ENCODE assay signal across 8 mouse cellular contexts in the genomic region with DNA sequence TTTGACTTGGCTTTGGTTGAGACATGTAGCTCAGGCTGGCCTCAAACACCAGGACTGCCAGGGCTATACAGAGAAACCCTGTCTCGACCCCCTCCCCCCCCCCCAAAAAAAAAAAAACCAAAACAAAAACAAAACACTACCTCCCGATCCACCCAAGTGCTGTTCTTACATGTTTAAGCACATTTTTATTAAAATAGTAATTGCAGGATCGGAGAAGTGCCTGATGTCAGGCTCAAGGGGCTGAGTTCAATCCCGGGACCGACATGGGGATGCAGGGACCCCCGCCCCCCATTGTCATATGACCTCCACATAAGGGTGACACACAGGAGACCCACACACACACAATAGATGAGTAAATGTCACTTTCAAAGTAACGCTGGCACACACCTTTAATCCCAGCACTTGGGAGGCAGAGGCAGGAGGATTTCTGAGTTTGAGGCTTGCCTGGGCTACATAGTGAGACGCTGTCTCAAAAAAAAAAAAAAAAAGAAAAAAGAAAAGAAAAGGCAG. TPM values are rescaled to one million over a fixed set of nuclear protein-coding genes. Genes with fewer than 3 reads are reported as not detected.
DNase-seq lines count a peak whose midpoint lies in the region; ATAC-seq and TF ChIP-seq lines count a peak whose summit lies in the region.

No protein-coding gene starts in this region.

- H3K4me2 ChIP-seq in heart, postnatal 0 days (ENCODE audit: low read depth, low read length), result peak overlapping the region; percentile 70; the same call in 1 of the 2 replicates

- H3K27ac ChIP-seq in heart, adult 2 months, result peak overlapping the region; percentile 99
- H3K27ac ChIP-seq in ES-E14 (ENCODE audit: insufficient read depth, low read depth, low read length, poor library complexity, severe bottlenecking) (no peak overlapping the region; the same call in 1 of the 2 replicates), macrophage (peak overlapping the region; percentile 77; the same call in 1 of the 2 replicates)
- peak overlapping the region; percentile 87 for H3K27ac ChIP-seq in heart, postnatal 0 days (ENCODE audit: low read depth)

- no peak for TF ChIP-seq EP300 in heart, adult 2 months (IDR thresholded peaks at IDR 0.05; ENCODE audit: insufficient read depth, low read depth, low read length)
- no peak for TF ChIP-seq EP300 in heart, postnatal 0 days (IDR thresholded peaks at IDR 0.05; ENCODE audit: low read depth)

- H3K9ac ChIP-seq in heart, adult 2 months (ENCODE audit: low read depth, low read length), result no peak overlapping the region
- H3K9ac ChIP-seq in ES-E14 (ENCODE audit: insufficient read depth, low read depth, low read length, poor library complexity, severe bottlenecking), result peak overlapping the region; percentile 18; the same call in 1 of the 2 replicates
- no peak overlapping the region for H3K9ac ChIP-seq in heart, postnatal 0 days (replicated peaks; ENCODE audit: low read depth, low read length)

- H3K4me3 ChIP-seq in heart, adult 2 months, result peak overlapping the region; percentile 90
- H3K4me3 ChIP-seq in ES-E14 (ENCODE audit: insufficient read depth in 1 of 2, low read depth in 1 of 2, low read length in 2 of 2, poor library complexity in 1 of 2, severe bottlenecking in 1 of 2), result peak overlapping the region; percentile 84 to 97; a peak in 3 of 4 replicates
- peak overlapping the region; percentile 59; the same call in 1 of the 2 replicates for H3K4me3 ChIP-seq in heart, postnatal 0 days (ENCODE audit: low read depth, low read length)
- peak overlapping the region; percentile 45 for H3K4me3 ChIP-seq in macrophage (ENCODE audit: inconsistent target)

- WGBS in heart, adult 2 months, result 70% methylated on average over 8 of the region's 8 CpGs
- WGBS in heart, postnatal 0 days, result 70% methylated on average over 8 of the region's 8 CpGs
- 77% methylated on average over 8 of the region's 8 CpGs for WGBS in macrophage (ENCODE audit: missing documents)

- H3K9me3 ChIP-seq in ES-E14 (ENCODE audit: control insufficient read depth, insufficient read depth, low read depth, low read length), result no peaks in the 10 kb centered on the region
- no peaks in the 10 kb centered on the region for H3K9me3 ChIP-seq in heart, postnatal 0 days (replicated peaks; ENCODE audit: control insufficient read depth, low read length)

- H3K27me3 ChIP-seq in heart, adult 2 months (ENCODE audit: control insufficient read depth, insufficient read depth, low read length), result no peaks in the 10 kb centered on the region
- H3K27me3 ChIP-seq in heart, postnatal 0 days (ENCODE audit: control insufficient read depth, insufficient read depth, low read length), result no peaks in the 10 kb centered on the region

- no peaks in the 10 kb centered on the region for H3K79me2 ChIP-seq in heart, adult 2 months (replicated peaks; ENCODE audit: control insufficient read depth, insufficient read depth, low read length)
- H3K79me2 ChIP-seq in macrophage (ENCODE audit: inconsistent target), result peaks cover 5% of the 10 kb centered on the region; the same call in 1 of the 2 replicates

- H3K36me3 ChIP-seq in heart, adult 2 months (ENCODE audit: control insufficient read depth, insufficient read depth, low read length), result no peaks in the 10 kb centered on the region
- H3K36me3 ChIP-seq in ES-E14 (ENCODE audit: control insufficient read depth, insufficient read depth, low read length, poor library complexity, severe bottlenecking) (peaks cover 20% of the 10 kb centered on the region), macrophage (ENCODE audit: inconsistent target) (peaks cover 5% of the 10 kb centered on the region; the same call in 1 of the 2 replicates)
- peaks cover 23% of the 10 kb centered on the region for H3K36me3 ChIP-seq in heart, postnatal 0 days (replicated peaks; ENCODE audit: control insufficient read depth, insufficient read depth, low read length)

- H3K4me1 ChIP-seq in heart, adult 2 months (ENCODE audit: control insufficient read depth, insufficient read depth, low read length), result peaks cover 14% of the 10 kb centered on the region
- peaks cover 0 to 23% of the 10 kb centered on the region in 2 experiments; a peak in 1 of 4 replicates for H3K4me1 ChIP-seq in ES-E14 (ENCODE audit: control insufficient read depth in 2 of 2, insufficient read depth in 2 of 2, low read length in 2 of 2, poor library complexity in 1 of 2)
- peaks cover 27% of the 10 kb centered on the region for H3K4me1 ChIP-seq in heart, postnatal 0 days (ENCODE audit: control insufficient read depth, insufficient read depth)

- intact Hi-C loops in heart, adult 2 months (cut with DNase I), result loop anchor here (2.0 to 5.0 kb wide), 3 partner anchors 47 to 136 kb away; a partner anchor contains a TSS

- no peak for TF ChIP-seq CTCF in heart, adult 2 months (IDR thresholded peaks at IDR 0.05)
- no peak for TF ChIP-seq CTCF in heart, postnatal 0 days (IDR thresholded peaks at IDR 0.05; ENCODE audit: low read depth)

- no peak for ATAC-seq in heart, postnatal 0 days (ENCODE audit: insufficient read depth, low read depth)

- no peak for DNase-seq in heart, adult 2 months
- no peak for DNase-seq in heart, adult 8-10 months (ENCODE audit: low spot score)
- DNase-seq in ES-E14 (ENCODE audit: low read depth, low spot score), result no peak
- no peak for DNase-seq in heart, postnatal 0 days (ENCODE audit: low spot score)
- no peak for DNase-seq in urinary bladder, adult 2 months (ENCODE audit: low spot score)
- DNase-seq in thymus, postnatal 10 days (ENCODE audit: low spot score in 2 of 2), result no peak
- no peak for DNase-seq in spleen, postnatal 36 days (ENCODE audit: low spot score in 2 of 2)

- in situ Hi-C loops in ES-E14 (cut with MboI; ENCODE audit: low sequenced_read_pairs in 2 of 2, unreplicated experiment in 2 of 2), result no loop called here

- TF ChIP-seq POLR2A in heart, adult 2 months (IDR thresholded peaks at IDR 0.05; ENCODE audit: insufficient read depth, low read depth, low read length), result no peak

RNA-seq across cellular contexts. Expression of a gene that starts 0.8 kb away (rescaled TPM):
- 10 to 100 TPM; 17.7 to 19.4 TPM for total RNA-seq in heart, adult 2 months (2021)
- 36.2 and 38.7 TPM in 2 replicates for polyA plus RNA-seq in heart, adult 2 months (2012; rRNA removed)
- total RNA-seq in heart, adult 8-10 months (2022), result 10 to 100 TPM; 15.6 to 18.5 (median 16.6) TPM
- total RNA-seq in ES-E14 (2012; rRNA removed), result 70.2 and 108 TPM in 2 replicates
- 25.8 and 28.9 TPM in 2 replicates for total RNA-seq in heart, postnatal 0 days (2014; rRNA removed; ENCODE audit: low replicate concordance)
- polyA plus RNA-seq in heart, postnatal 0 days (2015; fragmentation: Nextera tagmentation; extraction: Ambion mirVana), result 21.1 and 23.0 TPM in 2 replicates
- 10 to 100 TPM; 22.4 to 73.4 (median 51.4) TPM for total RNA-seq in macrophage (2018; cell fraction: chromatin; rRNA removed)
- total RNA-seq in macrophage (2018; cell fraction: cytosol; rRNA removed), result 10 to 100 TPM in 14 of 26 experiments, 1 to 10 TPM in 12; 7.4 to 12.6 (median 10.2) TPM
- total RNA-seq in macrophage (2018; cell fraction: nucleus; rRNA removed), result 10 to 100 TPM; 14.5 to 52.3 (median 26.2) TPM
- polyA plus RNA-seq in macrophage (2018), result 9.0 to 14.0 TPM (median 11.4 TPM) in 3 replicates
- polyA plus RNA-seq in urinary bladder, adult 2 months (2012; rRNA removed), result 50.0 and 61.3 TPM in 2 replicates

RNA-seq across cellular contexts. Expression of a gene that starts 6.3 kb away (rescaled TPM):
- total RNA-seq in heart, adult 2 months (2021), result under 1 TPM; 0.11 to 0.29 TPM
- 1.2 and 2.0 TPM in 2 replicates for polyA plus RNA-seq in heart, adult 2 months (2012; rRNA removed)
- under 1 TPM; 0.31 to 0.60 (median 0.43) TPM for total RNA-seq in heart, adult 8-10 months (2022)
- total RNA-seq in ES-E14 (2012; rRNA removed), result 1.2 and 1.5 TPM in 2 replicates
- 0.62 TPM in 1 of 2 replicates, not detected in the other for total RNA-seq in heart, postnatal 0 days (2014; rRNA removed; ENCODE audit: low replicate concordance)
- polyA plus RNA-seq in heart, postnatal 0 days (2015; fragmentation: Nextera tagmentation; extraction: Ambion mirVana), result 0.49 and 0.67 TPM in 2 replicates
- 1 to 10 TPM in 8 of 26 experiments, under 1 TPM in 15, not detected in 3; 0.46 to 1.9 (median 0.91) TPM for total RNA-seq in macrophage (2018; cell fraction: chromatin; rRNA removed)
- under 1 TPM in 7 of 26 experiments, not detected in 19; 0.07 to 0.26 (median 0.09) TPM for total RNA-seq in macrophage (2018; cell fraction: cytosol; rRNA removed)
- total RNA-seq in macrophage (2018; cell fraction: nucleus; rRNA removed), result 1 to 10 TPM in 6 of 26 experiments, under 1 TPM in 12, not detected in 8; 0.50 to 1.4 (median 0.75) TPM
- polyA plus RNA-seq in macrophage (2018), result not detected in 3 replicates
- polyA plus RNA-seq in urinary bladder, adult 2 months (2012; rRNA removed), result 1.1 and 1.5 TPM in 2 replicates

RNA-seq across cellular contexts. Expression of a gene that starts 6.5 kb away (rescaled TPM):
- total RNA-seq in heart, adult 2 months (2021), result 10 to 100 TPM; 24.4 to 26.8 TPM
- 26.2 and 49.3 TPM in 2 replicates for polyA plus RNA-seq in heart, adult 2 months (2012; rRNA removed)
- 10 to 100 TPM; 22.4 to 26.7 (median 24.6) TPM for total RNA-seq in heart, adult 8-10 months (2022)
- total RNA-seq in ES-E14 (2012; rRNA removed), result 8.4 and 17.7 TPM in 2 replicates
- 83.1 and 104 TPM in 2 replicates for total RNA-seq in heart, postnatal 0 days (2014; rRNA removed; ENCODE audit: low replicate concordance)
- polyA plus RNA-seq in heart, postnatal 0 days (2015; fragmentation: Nextera tagmentation; extraction: Ambion mirVana), result 33.9 and 35.5 TPM in 2 replicates
- under 1 TPM in 1 of 26 experiments, not detected in 25; 0.73 TPM for total RNA-seq in macrophage (2018; cell fraction: chromatin; rRNA removed)
- under 1 TPM in 1 of 26 experiments, not detected in 25; 0.14 TPM for total RNA-seq in macrophage (2018; cell fraction: cytosol; rRNA removed)
- total RNA-seq in macrophage (2018; cell fraction: nucleus; rRNA removed), result not detected
- polyA plus RNA-seq in macrophage (2018), result not detected in 3 replicates
- 22.8 and 28.7 TPM in 2 replicates for polyA plus RNA-seq in urinary bladder, adult 2 months (2012; rRNA removed)

RNA-seq across cellular contexts. Expression of a gene that starts 46.0 kb away (rescaled TPM):
- 1 to 10 TPM; 3.0 to 4.7 TPM for total RNA-seq in heart, adult 2 months (2021)
- polyA plus RNA-seq in heart, adult 2 months (2012; rRNA removed), result 8.3 and 9.9 TPM in 2 replicates
- total RNA-seq in heart, adult 8-10 months (2022), result 1 to 10 TPM; 3.2 to 7.1 (median 6.0) TPM
- 7.7 and 8.4 TPM in 2 replicates for total RNA-seq in ES-E14 (2012; rRNA removed)
- 15.1 and 16.3 TPM in 2 replicates for total RNA-seq in heart, postnatal 0 days (2014; rRNA removed; ENCODE audit: low replicate concordance)
- 10.7 and 11.0 TPM in 2 replicates for polyA plus RNA-seq in heart, postnatal 0 days (2015; fragmentation: Nextera tagmentation; extraction: Ambion mirVana)
- total RNA-seq in macrophage (2018; cell fraction: chromatin; rRNA removed), result 1 to 10 TPM in 8 of 26 experiments, under 1 TPM in 11, not detected in 7; 0.36 to 4.1 (median 0.67) TPM
- total RNA-seq in macrophage (2018; cell fraction: cytosol; rRNA removed), result 1 to 10 TPM; 1.6 to 8.6 (median 3.3) TPM
- total RNA-seq in macrophage (2018; cell fraction: nucleus; rRNA removed), result 1 to 10 TPM in 17 of 26 experiments, under 1 TPM in 8, not detected in 1; 0.51 to 5.9 (median 1.5) TPM
- 4.5 to 9.8 TPM (median 5.3 TPM) in 3 replicates for polyA plus RNA-seq in macrophage (2018)
- polyA plus RNA-seq in urinary bladder, adult 2 months (2012; rRNA removed), result 18.2 and 26.4 TPM in 2 replicates

RNA-seq across cellular contexts. Expression of a gene that starts 46.2 kb away (rescaled TPM):
- total RNA-seq in heart, adult 2 months (2021), result 100 to 1,000 TPM; 748 to 906 TPM
- 1,680 and 1,786 TPM in 2 replicates for polyA plus RNA-seq in heart, adult 2 months (2012; rRNA removed)
- 100 to 1,000 TPM; 804 to 980 (median 857) TPM for total RNA-seq in heart, adult 8-10 months (2022)
- 484 and 561 TPM in 2 replicates for total RNA-seq in ES-E14 (2012; rRNA removed)
- total RNA-seq in heart, postnatal 0 days (2014; rRNA removed; ENCODE audit: low replicate concordance), result 892 and 948 TPM in 2 replicates
- 1,914 and 1,978 TPM in 2 replicates for polyA plus RNA-seq in heart, postnatal 0 days (2015; fragmentation: Nextera tagmentation; extraction: Ambion mirVana)
- 10 to 100 TPM in 4 of 26 experiments, 1 to 10 TPM in 21, not detected in 1; 3.3 to 24.5 (median 6.9) TPM for total RNA-seq in macrophage (2018; cell fraction: chromatin; rRNA removed)
- total RNA-seq in macrophage (2018; cell fraction: cytosol; rRNA removed), result 100 to 1,000 TPM in 12 of 26 experiments, 10 to 100 TPM in 14; 73.8 to 123 (median 99.4) TPM
- total RNA-seq in macrophage (2018; cell fraction: nucleus; rRNA removed), result 10 to 100 TPM in 21 of 26 experiments, 1 to 10 TPM in 5; 6.3 to 31.0 (median 17.3) TPM
- 42.6 to 135 TPM (median 106 TPM) in 3 replicates for polyA plus RNA-seq in macrophage (2018)
- polyA plus RNA-seq in urinary bladder, adult 2 months (2012; rRNA removed), result 308 and 313 TPM in 2 replicates
